Mouse (Mus musculus): ENCODE data around the gene Mrvi1.

DNA sequence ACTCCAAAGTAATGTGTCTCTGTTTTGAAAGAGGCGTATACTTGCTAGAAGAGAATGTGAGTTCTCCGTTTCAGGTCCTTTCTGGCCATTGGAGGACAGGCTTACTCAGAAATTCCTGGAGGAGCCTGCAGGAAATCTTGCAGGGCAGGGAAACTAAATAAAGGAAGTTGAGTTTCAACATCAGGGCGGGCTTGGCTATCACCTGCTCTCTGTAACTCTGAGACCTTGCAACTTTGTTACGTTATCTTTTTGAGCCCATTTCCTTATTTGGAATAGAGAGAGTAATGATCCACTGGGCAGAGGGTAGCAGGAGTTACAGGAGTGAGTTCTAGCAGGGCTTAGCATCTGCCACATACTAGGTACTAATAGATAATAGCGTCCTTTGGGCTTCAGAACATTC is 122.1 kb downstream of the Mrvi1 start:
- no peak for TF ChIP-seq POLR2A (IDR thresholded peaks at IDR 0.05; ENCODE audit: low read depth, low read length)
- no peak for TF ChIP-seq CTCF (IDR thresholded peaks at IDR 0.05; ENCODE audit: borderline replicate concordance, insufficient read depth, low read length)

Measured in embryonic fibroblast, embryonic 13.5 days (primary cell).